ENCODE assay signal across 8 mouse cellular contexts in genomic region chr10:10557570-10558336, GRCm38 (mm10). TPM values are rescaled to one million over a fixed set of nuclear protein-coding genes. Genes with fewer than 3 reads are reported as not detected.
A peak's percentile ranks its signal among the peaks of the same experiment; 100 is the strongest.
DNase-seq lines count a peak whose midpoint lies in the region; ATAC-seq lines count a peak whose summit lies in the region.

Rab32 (minus strand) TSS chr10:10558265.

- no peaks in the 10 kb centered on the region for H3K27me3 ChIP-seq in intestine, embryonic 15.5 days (replicated peaks)

- H3K9me3 ChIP-seq in intestine, embryonic 15.5 days: no peaks in the 10 kb centered on the region

- DNase-seq in adrenal gland, adult 8-10 months: peak; percentile 87
- peak; percentile 91 for DNase-seq in embryo, embryonic 9.5 days (ENCODE audit: extremely low spot score)
- peak; percentile 93 for DNase-seq in gastrocnemius, postnatal 4 days (ENCODE audit: low spot score in 2 of 2)
- DNase-seq in left cerebral cortex, postnatal 14 days (ENCODE audit: low spot score in 2 of 2): peak; percentile 83 to 86
- peak; percentile 89 for DNase-seq in right cerebral cortex, postnatal 14 days
- peak; percentile 90 to 94 for DNase-seq in urinary bladder, postnatal 36 days (ENCODE audit: low spot score in 2 of 2)

- peak within 1 kb of the TSS; percentile 68 for H3K27ac ChIP-seq in intestine, embryonic 15.5 days

- H3K4me3 ChIP-seq in intestine, embryonic 15.5 days (replicated peaks): peak within 1 kb of the TSS; percentile 66

- under 1% methylated on average over 51 of the region's 51 CpGs for WGBS in intestine, embryonic 15.5 days

- peak within 1 kb of the TSS; percentile 92 for H3K4me2 ChIP-seq in intestine, embryonic 15.5 days (replicated peaks)

- peak within 1 kb of the TSS; percentile 62 for H3K9ac ChIP-seq in intestine, embryonic 15.5 days

- no peaks in the 10 kb centered on the region for H3K36me3 ChIP-seq in intestine, embryonic 15.5 days

- no peaks in the 10 kb centered on the region for H3K4me1 ChIP-seq in intestine, embryonic 15.5 days (replicated peaks)

- ATAC-seq in intestine, embryonic 15.5 days: peak; percentile 98
- peak; percentile 98 for ATAC-seq in megakaryocyte-erythroid progenitor cell, adult 5-6 weeks (replicated peaks; ENCODE audit: low FRiP score, low TSS enrichment, poor library complexity, severe bottlenecking)

- intact Hi-C loops in left cerebral cortex, postnatal 14 days (cut with DNase I): loop anchor here (1.0 kb wide), 1 partner anchor 149 kb away; no protein-coding TSS in a partner anchor

RNA-seq across cellular contexts. Expression of gene Rab32, which starts in this region (rescaled TPM):
- 1 to 10 TPM; 5.1 to 9.8 (median 7.1) TPM for total RNA-seq in adrenal gland, adult 8-10 months (2022)
- total RNA-seq in gastrocnemius, postnatal 4 days (2021): 1 to 10 TPM; 5.5 to 6.0 TPM
- polyA plus RNA-seq in intestine, embryonic 15.5 days (2015; fragmentation: Nextera tagmentation; extraction: Ambion mirVana): 21.4 and 21.7 TPM in 2 replicates
- 1 to 10 TPM; 1.6 to 1.7 TPM for total RNA-seq in left cerebral cortex, postnatal 14 days (2021)
- 2.0 and 5.1 TPM in 2 replicates for total RNA-seq in megakaryocyte-erythroid progenitor cell, adult 5-6 weeks (2014; fragmentation: Nextera tagmentation)
- total RNA-seq in megakaryocyte-erythroid progenitor cell, adult 5-6 weeks (2017): 7.3 and 10.8 TPM in 2 replicates

Comparison
In these comparisons a context has a peak if more than half of its experiments do, and no peak if none do; other contexts are left out.
1. Peak in every context shown above with its lines: DNase-seq, ATAC-seq, H3K4me3 ChIP-seq and H3K27ac ChIP-seq.